Mouse (Mus musculus): ENCODE results near the gene Cldn15. TPM values are rescaled to one million over a fixed set of nuclear protein-coding genes. Genes with fewer than 3 reads are reported as not detected.

The Cldn15 gene
- polyA plus RNA-seq, 1 experiment from 2014 or later, result 6.7 TPM

DNA sequence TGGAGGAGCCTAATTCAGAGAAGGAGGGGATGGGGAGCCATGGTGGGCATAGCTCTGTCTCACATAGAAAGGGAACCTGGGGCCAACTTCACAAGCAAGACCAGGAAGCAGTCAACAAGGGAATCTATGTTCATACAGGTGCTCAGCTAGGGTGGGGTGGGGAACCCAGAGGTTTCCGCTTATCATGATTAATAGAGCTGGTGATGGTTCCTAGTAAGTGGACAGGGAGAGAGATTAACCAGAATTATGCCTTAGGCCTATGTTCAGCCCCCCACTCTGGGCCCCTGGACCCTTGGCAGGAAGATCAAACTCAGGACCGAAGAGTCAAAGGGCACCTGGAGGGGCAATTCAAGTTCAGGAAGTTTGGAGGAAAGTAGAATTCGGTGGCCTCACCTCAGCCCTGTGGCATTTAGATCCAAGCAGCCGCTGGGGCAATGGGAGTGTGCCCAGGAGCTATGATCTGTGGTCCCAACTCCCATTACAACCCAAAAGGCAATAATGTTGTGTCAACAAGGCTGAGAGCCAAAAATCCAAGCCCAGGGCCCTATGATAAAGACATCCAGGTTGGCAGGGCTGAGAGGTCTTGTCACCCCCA, 542 bp downstream of the Cldn15 start:
- WGBS (ENCODE audit: insufficient replicate concordance), result 88% methylated on average over 4 of the region's 4 CpGs
- peaks cover 29% of the 10 kb centered on the region for H3K36me3 ChIP-seq (replicated peaks; ENCODE audit: insufficient read depth, low read length)
- peaks cover 38% of the 10 kb centered on the region for H3K4me1 ChIP-seq (ENCODE audit: insufficient read depth)
- H3K9me3 ChIP-seq (ENCODE audit: low read length), result no peaks in the 10 kb centered on the region
- no peak overlapping the region for H3K9ac ChIP-seq (replicated peaks)
- H3K4me3 ChIP-seq (ENCODE audit: low read depth, low read length), result no peak overlapping the region
- no peak overlapping the region for H3K4me2 ChIP-seq (ENCODE audit: low read depth, low read length)
- TF ChIP-seq CTCF (IDR thresholded peaks at IDR 0.05; ENCODE audit: low read depth), result no peak
- TF ChIP-seq EP300 (IDR thresholded peaks at IDR 0.05; ENCODE audit: low read depth), result no peak
- DNase-seq, result no peak
- ATAC-seq, result no peak
- peak overlapping the region; percentile 44; the same call in 1 of the 2 replicates for H3K27ac ChIP-seq (ENCODE audit: low read depth)
- no peaks in the 10 kb centered on the region for H3K27me3 ChIP-seq (ENCODE audit: insufficient read depth, low read length)

DNA sequence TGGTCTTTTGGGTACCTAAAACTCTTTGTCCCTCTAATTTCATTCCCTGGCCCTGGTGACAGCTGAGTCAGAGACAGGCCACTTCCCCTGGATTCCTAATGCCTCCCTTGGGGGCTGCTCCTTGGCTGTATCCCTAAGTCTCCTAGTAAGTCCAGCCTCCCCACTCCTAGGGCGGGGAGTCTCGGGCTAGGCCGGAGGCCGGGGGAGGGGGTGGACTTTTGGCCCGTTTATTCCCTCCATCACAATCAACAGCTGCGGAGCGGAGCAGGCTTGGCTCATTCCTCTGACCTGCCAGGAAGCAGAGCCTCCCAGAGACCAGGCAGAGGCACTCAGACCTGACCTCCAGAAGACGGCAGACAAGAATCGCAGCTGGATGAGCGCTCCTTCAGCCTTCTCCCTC, 1.2 kb downstream of the Cldn15 start:
- no peak overlapping the region for H3K4me2 ChIP-seq (ENCODE audit: low read depth, low read length)

DNA sequence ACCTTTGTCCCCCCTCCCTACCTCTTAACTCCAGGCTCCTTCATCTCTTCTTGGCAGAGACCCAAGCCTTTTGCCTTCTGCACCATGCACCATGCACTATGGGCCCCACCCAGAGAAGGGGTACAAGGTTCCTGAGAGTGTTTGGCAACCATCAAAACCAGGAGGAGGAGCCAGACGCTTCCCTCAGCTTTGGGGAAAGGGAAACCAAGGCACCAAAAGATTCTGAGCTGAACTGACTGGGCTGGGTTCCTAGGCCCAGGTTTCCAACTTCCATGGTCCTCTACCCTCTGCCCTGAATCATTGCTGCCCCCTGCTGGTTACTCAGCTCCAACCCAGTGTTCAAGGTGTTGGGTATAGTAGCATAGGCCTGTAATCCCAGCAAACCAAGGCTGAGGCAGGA, 4.3 kb downstream of the Cldn15 start:
- TF ChIP-seq CTCF (IDR thresholded peaks at IDR 0.05; ENCODE audit: low read depth) (peak; percentile 95), EP300 (IDR thresholded peaks at IDR 0.05; ENCODE audit: low read depth) (no peak)
- H3K36me3 ChIP-seq (replicated peaks; ENCODE audit: insufficient read depth, low read length), result peaks cover 6% of the 10 kb centered on the region; the same call in 1 of the 2 replicates
- ATAC-seq (peak; percentile 66), DNase-seq (peak; percentile 85)
- H3K4me3 ChIP-seq (ENCODE audit: low read depth, low read length), result no peak overlapping the region
- no peak overlapping the region for H3K27ac ChIP-seq (ENCODE audit: low read depth)
- peaks cover 13% of the 10 kb centered on the region for H3K4me1 ChIP-seq (ENCODE audit: insufficient read depth)
- H3K27me3 ChIP-seq (ENCODE audit: insufficient read depth, low read length), result no peaks in the 10 kb centered on the region
- no peaks in the 10 kb centered on the region for H3K9me3 ChIP-seq (ENCODE audit: low read length)
- no peak overlapping the region for H3K9ac ChIP-seq (replicated peaks)
- no peak overlapping the region for H3K4me2 ChIP-seq (ENCODE audit: low read depth, low read length)
- WGBS (ENCODE audit: insufficient replicate concordance), result 44% methylated on average over 1 of the region's 1 CpGs

More for the DNA sequence above, 1.2 kb downstream of the Cldn15 start:
- Histone ChIP-seq H3K4me3 (ENCODE audit: low read depth, low read length) (no peak overlapping the region), H3K4me1 (ENCODE audit: insufficient read depth) (peaks cover 38% of the 10 kb centered on the region), H3K27me3 (ENCODE audit: insufficient read depth, low read length) (no peaks in the 10 kb centered on the region), H3K9ac (replicated peaks) (no peak overlapping the region), H3K9me3 (ENCODE audit: low read length) (no peaks in the 10 kb centered on the region), H3K27ac (ENCODE audit: low read depth) (0 out of 2 replicates have a peak overlapping the region, but pooled peaks have one; percentile 44), H3K36me3 (replicated peaks; ENCODE audit: insufficient read depth, low read length) (peaks cover 29% of the 10 kb centered on the region)
- TF ChIP-seq CTCF (IDR thresholded peaks at IDR 0.05; ENCODE audit: low read depth), result no peak
- 61% methylated on average over 10 of the region's 10 CpGs for WGBS (ENCODE audit: insufficient replicate concordance)
- no peak for ATAC-seq
- DNase-seq, result no peak

DNA sequence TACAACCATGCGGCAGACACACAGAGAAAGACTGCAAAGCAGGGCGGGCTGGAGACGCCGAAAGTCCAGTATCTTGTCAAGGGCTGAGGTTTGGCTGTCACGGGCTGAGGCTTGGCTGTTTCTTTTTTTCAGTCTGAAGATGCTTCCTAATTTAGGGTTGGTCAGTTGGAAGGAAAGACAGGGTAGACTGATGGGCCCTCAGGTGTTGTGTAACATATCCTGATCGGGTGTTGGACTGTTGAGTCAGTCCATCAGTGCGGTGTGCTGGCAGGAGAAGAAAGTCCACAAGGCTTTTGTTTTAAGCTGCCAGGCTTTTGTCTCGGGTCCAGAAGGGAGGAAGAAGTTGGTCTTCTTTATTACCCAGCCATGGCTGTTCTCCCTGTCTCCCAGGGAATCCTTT, 7.3 kb downstream of the Cldn15 start:
- ATAC-seq (no peak), DNase-seq (no peak)
- no peak for TF ChIP-seq CTCF (IDR thresholded peaks at IDR 0.05; ENCODE audit: low read depth)
- TF ChIP-seq EP300 (IDR thresholded peaks at IDR 0.05; ENCODE audit: low read depth), result no peak
- H3K4me1 ChIP-seq (ENCODE audit: insufficient read depth), result no peaks in the 10 kb centered on the region
- H3K9me3 ChIP-seq (ENCODE audit: low read length), result no peaks in the 10 kb centered on the region
- H3K9ac ChIP-seq (replicated peaks), result no peak overlapping the region
- H3K27ac ChIP-seq (ENCODE audit: low read depth), result no peak overlapping the region
- H3K4me2 ChIP-seq (ENCODE audit: low read depth, low read length), result peak overlapping the region; percentile 55; the same call in 1 of the 2 replicates
- WGBS (ENCODE audit: insufficient replicate concordance), result 36% methylated on average over 8 of the region's 8 CpGs
- no peaks in the 10 kb centered on the region for H3K27me3 ChIP-seq (ENCODE audit: insufficient read depth, low read length)
- H3K4me3 ChIP-seq (ENCODE audit: low read depth, low read length), result peak overlapping the region; percentile 2; the same call in 1 of the 2 replicates
- H3K36me3 ChIP-seq (replicated peaks; ENCODE audit: insufficient read depth, low read length), result no peaks in the 10 kb centered on the region

DNA sequence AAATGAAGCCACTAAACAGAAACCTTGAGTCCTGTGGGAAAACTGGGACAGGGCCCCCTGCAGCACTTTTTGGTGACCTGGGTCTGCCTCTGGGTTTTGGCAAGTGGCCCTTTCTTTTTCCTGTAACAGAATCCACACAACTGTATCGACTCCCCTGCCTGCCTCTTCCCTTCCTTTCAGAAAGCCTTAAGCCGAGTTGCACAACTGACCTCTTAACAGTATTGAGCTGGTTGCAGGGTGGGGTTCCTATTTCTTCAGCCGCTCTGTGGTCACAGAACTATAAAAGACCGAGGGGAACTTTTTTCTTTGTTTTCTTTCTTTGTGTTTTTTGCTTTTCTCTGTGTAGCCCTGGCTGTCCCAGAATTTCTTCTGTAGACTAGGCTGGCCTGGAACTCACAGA, 11.4 kb downstream of the Cldn15 start:
- Histone ChIP-seq H3K9ac (replicated peaks) (no peak overlapping the region), H3K27ac (ENCODE audit: low read depth) (peak overlapping the region; percentile 64), H3K27me3 (ENCODE audit: insufficient read depth, low read length) (no peaks in the 10 kb centered on the region), H3K4me2 (ENCODE audit: low read depth, low read length) (0 out of 2 replicates have a peak overlapping the region, but pooled peaks have one; percentile 18), H3K36me3 (replicated peaks; ENCODE audit: insufficient read depth, low read length) (peaks cover 9% of the 10 kb centered on the region), H3K4me1 (ENCODE audit: insufficient read depth) (no peaks in the 10 kb centered on the region), H3K9me3 (ENCODE audit: low read length) (no peaks in the 10 kb centered on the region), H3K4me3 (ENCODE audit: low read depth, low read length) (peak overlapping the region; percentile 6; the same call in 1 of the 2 replicates)
- TF ChIP-seq CTCF (IDR thresholded peaks at IDR 0.05; ENCODE audit: low read depth) (no peak), EP300 (IDR thresholded peaks at IDR 0.05; ENCODE audit: low read depth) (no peak)
- no peak for DNase-seq
- ATAC-seq, result peak; percentile 26; the same call in 1 of the 2 replicates
- 40% methylated on average over 4 of the region's 4 CpGs for WGBS (ENCODE audit: insufficient replicate concordance)

DNA sequence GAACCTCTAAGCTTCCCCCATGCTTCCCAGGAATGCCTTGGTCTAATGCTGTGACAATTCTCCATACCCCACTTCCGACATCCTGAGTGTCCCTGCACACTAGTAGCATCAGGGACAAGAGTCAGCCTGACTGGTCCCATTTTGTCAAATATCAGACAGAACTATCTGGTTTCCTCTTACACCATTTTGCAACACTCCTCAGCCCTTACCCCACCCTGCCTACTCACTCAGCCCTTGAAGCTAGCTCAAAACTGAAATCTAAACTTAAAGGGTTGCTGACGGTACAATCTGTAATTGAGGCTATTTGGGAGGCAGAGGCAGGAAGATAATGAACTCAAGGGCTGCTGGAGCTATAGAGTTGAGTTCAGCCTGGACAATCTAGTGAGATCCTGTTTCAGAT, 13.3 kb downstream of the Cldn15 start:
- Histone ChIP-seq H3K27me3 (ENCODE audit: insufficient read depth, low read length) (no peaks in the 10 kb centered on the region), H3K9ac (replicated peaks) (no peak overlapping the region), H3K36me3 (replicated peaks; ENCODE audit: insufficient read depth, low read length) (peaks cover 18% of the 10 kb centered on the region), H3K27ac (ENCODE audit: low read depth) (peak overlapping the region; percentile 69), H3K9me3 (ENCODE audit: low read length) (no peaks in the 10 kb centered on the region), H3K4me1 (ENCODE audit: insufficient read depth) (no peaks in the 10 kb centered on the region), H3K4me3 (ENCODE audit: low read depth, low read length) (no peak overlapping the region), H3K4me2 (ENCODE audit: low read depth, low read length) (0 out of 2 replicates have a peak overlapping the region, but pooled peaks have one; percentile 2)
- TF ChIP-seq EP300 (IDR thresholded peaks at IDR 0.05; ENCODE audit: low read depth), result no peak
- no peak for TF ChIP-seq CTCF (IDR thresholded peaks at IDR 0.05; ENCODE audit: low read depth)
- WGBS (ENCODE audit: insufficient replicate concordance), result 54% methylated on average over 2 of the region's 2 CpGs
- ATAC-seq (no peak), DNase-seq (no peak)

Measured in liver, postnatal 0 days (tissue).